Mouse (Mus musculus): ENCODE measurements around the gene Dolk.

Gene Dolk

GRCm38 (mm10) chr2:30249182-30249581 lies 37.0 kb downstream of the Dolk start:
- no peak for DNase-seq

- no peak for DNase-seq
Measured at GRCm38 (mm10) chr2:30247681-30248080, 38.5 kb downstream of the Dolk start.

GRCm38 (mm10) chr2:30247036-30247435 lies 39.1 kb downstream of the Dolk start:
- no peak for DNase-seq

GRCm38 (mm10) chr2:30244595-30245178 lies 41.4 kb downstream of the Dolk start:
- DNase-seq, result no peak

GRCm38 (mm10) chr2:30243391-30243790 lies 42.7 kb downstream of the Dolk start:
- no peak for DNase-seq

- no peak for DNase-seq
Measured at GRCm38 (mm10) chr2:30242509-30242908, 43.6 kb downstream of the Dolk start.

GRCm38 (mm10) chr2:30240267-30240666 lies 45.9 kb downstream of the Dolk start, which contains the start of gene Gm28035:
TSS of gene Gm28035 (plus strand) at chr2:30240567.
- no peak for DNase-seq

GRCm38 (mm10) chr2:30239777-30240176 lies 46.4 kb downstream of the Dolk start:
- peak; percentile 42 for DNase-seq

GRCm38 (mm10) chr2:30238906-30239465 lies 47.1 kb downstream of the Dolk start:
- DNase-seq, result no peak

- DNase-seq, result no peak
Measured at GRCm38 (mm10) chr2:30237881-30238280, 48.3 kb downstream of the Dolk start.

GRCm38 (mm10) chr2:30237199-30237880 lies 48.8 kb downstream of the Dolk start, which contains the start of gene Lrrc8a:
TSS of gene Lrrc8a (plus strand) at chr2:30237715.
- DNase-seq, result peak; percentile 99

GRCm38 (mm10) chr2:30236426-30237198 lies 49.5 kb downstream of the Dolk start:
- DNase-seq, result no peak

- no peak for DNase-seq
Measured at GRCm38 (mm10) chr2:30235593-30235992, 50.5 kb downstream of the Dolk start.

All from liver (tissue).